Mouse (Mus musculus): ENCODE measurements around the gene Rcc1.

Rcc1 gene

GRCm38 (mm10) chr4:132356170-132356569 lies 2.8 kb upstream of the Rcc1 start:
- in situ Hi-C loops (cut with MboI, MseI): no loop called here

GRCm38 (mm10) chr4:132355403-132355802 lies 2.0 kb upstream of the Rcc1 start:
- in situ Hi-C loops (cut with MboI, MseI): no loop called here

- in situ Hi-C loops (cut with MboI, MseI): no loop called here
Measured at GRCm38 (mm10) chr4:132354571-132354970, 1.2 kb upstream of the Rcc1 start.

- in situ Hi-C loops (cut with MboI, MseI): no loop called here
Measured at GRCm38 (mm10) chr4:132352739-132353138, 666 bp downstream of the Rcc1 start.

GRCm38 (mm10) chr4:132351401-132351800 lies 2.0 kb downstream of the Rcc1 start:
- in situ Hi-C loops (cut with MboI, MseI): no loop called here

- in situ Hi-C loops (cut with MboI, MseI): no loop called here
Measured at GRCm38 (mm10) chr4:132350854-132351253, 2.6 kb downstream of the Rcc1 start.

- in situ Hi-C loops (cut with MboI, MseI): no loop called here
Measured at GRCm38 (mm10) chr4:132350123-132350740, 3.2 kb downstream of the Rcc1 start.

GRCm38 (mm10) chr4:132349495-132350122 lies 3.8 kb downstream of the Rcc1 start:
- in situ Hi-C loops (cut with MboI, MseI): no loop called here

GRCm38 (mm10) chr4:132346661-132347060 lies 6.7 kb downstream of the Rcc1 start:
- in situ Hi-C loops (cut with MboI, MseI): no loop called here

GRCm38 (mm10) chr4:132346261-132346660 lies 7.1 kb downstream of the Rcc1 start:
- in situ Hi-C loops (cut with MboI, MseI): no loop called here

GRCm38 (mm10) chr4:132345843-132346212 lies 7.6 kb downstream of the Rcc1 start:
- in situ Hi-C loops (cut with MboI, MseI): no loop called here

- in situ Hi-C loops (cut with MboI, MseI): no loop called here
Measured at GRCm38 (mm10) chr4:132345135-132345842, 8.1 kb downstream of the Rcc1 start.

GRCm38 (mm10) chr4:132344403-132345134 lies 8.8 kb downstream of the Rcc1 start:
- in situ Hi-C loops (cut with MboI, MseI): no loop called here

GRCm38 (mm10) chr4:132341451-132341850 lies 12.0 kb downstream of the Rcc1 start:
- in situ Hi-C loops (cut with MboI, MseI): no loop called here

- in situ Hi-C loops (cut with MboI, MseI): no loop called here
Measured at GRCm38 (mm10) chr4:132338943-132339342, 14.5 kb downstream of the Rcc1 start.

- in situ Hi-C loops (cut with MboI, MseI): no loop called here
Measured at GRCm38 (mm10) chr4:132332880-132333279, 20.5 kb downstream of the Rcc1 start.

- in situ Hi-C loops (cut with MboI, MseI): no loop called here
Measured at GRCm38 (mm10) chr4:132331960-132332359, 21.4 kb downstream of the Rcc1 start.

- in situ Hi-C loops (cut with MboI, MseI): no loop called here
Measured at GRCm38 (mm10) chr4:132329835-132330354, 23.5 kb downstream of the Rcc1 start.

- in situ Hi-C loops (cut with MboI, MseI): no loop called here
Measured at GRCm38 (mm10) chr4:132329115-132329834, 24.1 kb downstream of the Rcc1 start, which contains the start of gene Trnau1ap. Gene Trnau1ap (minus strand): TSS chr4:132329538.

- in situ Hi-C loops (cut with MboI, MseI): no loop called here
Measured at GRCm38 (mm10) chr4:132328391-132328982, 24.9 kb downstream of the Rcc1 start.

- in situ Hi-C loops (cut with MboI, MseI): no loop called here
Measured at GRCm38 (mm10) chr4:132326481-132326880, 26.9 kb downstream of the Rcc1 start.

All from T-helper 1 cell (primary cell).